Mouse (Mus musculus) thymus, adult 18-20 months (tissue): Measurements from ENCODE around the gene Gm340.

Source experiments
- DNase-seq, 2 experiments: peaks; one replicate each; pipeline ENCODE4 v3.0.0; 2022; ENCODE audit warnings: mixed read lengths in 2 of 2

The Gm340 gene

GRCm38 (mm10) chr19:41581706-41582420 lies at the start of gene Gm340:
Gm340 (plus strand) TSS chr19:41582370.
- DNase-seq = no peak

- no peak for DNase-seq
Observed at GRCm38 (mm10) chr19:41534021-41534420, 48.1 kb upstream of the Gm340 start.

- no peak for DNase-seq
Observed at GRCm38 (mm10) chr19:41556981-41557380, 25.2 kb upstream of the Gm340 start.

GRCm38 (mm10) chr19:41557491-41557890 lies 24.7 kb upstream of the Gm340 start:
- no peak for DNase-seq

GRCm38 (mm10) chr19:41558891-41559486 lies 23.2 kb upstream of the Gm340 start:
- no peak for DNase-seq

GRCm38 (mm10) chr19:41560856-41561255 lies 21.3 kb upstream of the Gm340 start:
- no peak for DNase-seq

- no peak for DNase-seq
Observed at GRCm38 (mm10) chr19:41568791-41569190, 13.4 kb upstream of the Gm340 start.

DNA sequence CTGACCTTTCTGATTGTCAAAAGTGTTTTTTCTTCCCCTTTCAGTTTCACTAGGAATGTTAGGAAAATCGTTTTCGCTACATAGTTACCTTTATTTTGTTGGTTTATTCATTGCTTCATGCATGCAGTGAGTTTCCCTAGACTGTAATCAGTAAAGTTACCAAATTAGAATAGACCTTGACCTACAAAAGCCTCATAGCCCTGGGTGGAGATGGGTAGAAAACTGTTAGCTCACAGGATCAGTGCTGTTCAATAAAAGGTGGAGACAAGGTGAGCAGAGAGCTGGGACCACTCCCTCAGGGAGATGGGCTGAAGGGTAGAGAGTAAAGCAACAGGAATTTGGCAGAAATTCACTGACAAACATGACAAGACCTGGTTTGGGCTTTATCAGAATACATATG lies 8.5 kb upstream of the Gm340 start:
- DNase-seq = no peak

GRCm38 (mm10) chr19:41577576-41577975 lies 4.6 kb upstream of the Gm340 start:
- DNase-seq = no peak

DNA sequence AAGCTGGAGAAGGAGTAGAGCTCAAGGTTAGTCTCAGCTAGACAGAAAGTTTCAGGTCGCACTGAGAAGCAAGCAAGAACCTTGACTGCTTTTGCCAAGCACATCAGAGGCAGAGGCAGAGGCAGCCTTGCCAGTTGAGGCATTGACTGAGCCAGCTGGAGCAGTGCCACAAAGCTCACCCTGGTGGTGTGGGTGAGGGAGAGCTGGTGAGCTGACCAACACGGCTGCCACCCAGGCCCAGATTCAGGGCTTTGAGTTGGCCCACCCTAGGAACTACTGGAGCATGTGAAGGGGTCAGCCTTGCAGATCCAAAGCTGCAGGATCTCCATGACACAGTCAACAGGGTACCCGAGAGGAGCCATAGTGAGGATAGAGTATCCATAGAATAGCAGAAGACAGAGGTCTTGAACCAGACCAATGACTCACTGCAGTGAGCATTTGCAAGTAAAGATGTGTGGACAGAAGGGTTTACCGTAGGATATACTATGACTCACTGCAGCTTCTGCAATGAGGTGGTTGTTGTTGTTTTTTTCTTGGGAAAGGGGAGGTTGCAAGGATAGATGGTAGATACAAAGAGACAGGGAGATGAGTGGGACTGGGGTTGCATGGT lies 2.8 kb upstream of the Gm340 start:
- DNase-seq = no peak

DNA sequence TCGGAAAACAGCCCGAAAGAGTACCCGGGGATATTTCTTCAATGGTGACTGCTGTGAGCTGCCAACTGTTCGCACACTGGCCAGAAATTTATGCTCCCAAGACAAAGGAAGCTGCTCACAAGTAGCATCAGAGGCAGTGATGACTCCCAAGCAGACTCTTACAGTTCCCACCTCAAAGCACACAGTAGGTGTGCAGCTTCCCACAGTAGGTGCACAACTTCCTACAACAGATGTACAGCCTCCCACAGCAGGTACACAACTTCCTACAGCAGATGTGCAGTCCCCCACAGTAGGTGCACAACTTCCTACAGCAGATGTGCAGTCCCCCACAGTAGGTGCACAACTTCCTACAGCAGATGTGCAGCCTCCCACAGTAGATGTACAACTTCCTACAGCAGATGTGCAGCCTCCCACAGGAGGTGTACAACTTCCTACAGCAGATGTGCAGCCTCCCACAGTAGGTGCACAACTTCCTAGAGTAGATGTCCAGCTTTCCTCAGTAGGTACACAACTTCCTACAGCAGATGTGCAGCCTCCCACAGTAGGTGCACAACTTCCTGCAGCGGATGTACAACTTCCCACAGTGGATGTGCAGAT lies 846 bp downstream of the Gm340 start:
- no peak for DNase-seq

DNA sequence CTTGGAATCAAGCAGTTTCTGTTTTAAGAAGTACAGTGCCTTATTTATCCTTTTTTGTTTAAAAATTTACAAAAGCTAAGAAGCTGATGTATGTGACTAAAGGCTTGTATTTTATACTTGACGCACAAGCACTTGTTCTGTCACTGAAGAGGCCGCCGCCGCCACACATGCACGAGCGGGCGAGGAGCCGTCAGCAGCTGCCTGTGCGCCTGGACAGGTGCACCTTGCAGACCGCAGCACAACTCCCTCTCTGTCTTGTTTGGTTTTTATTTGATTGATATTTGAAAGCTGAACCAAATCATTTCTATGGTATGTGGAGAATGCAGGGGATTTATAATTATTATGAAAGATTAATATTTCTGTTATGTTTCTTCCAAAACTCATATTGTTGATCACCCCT lies 4.6 kb downstream of the Gm340 start:
- DNase-seq = no peak

DNA sequence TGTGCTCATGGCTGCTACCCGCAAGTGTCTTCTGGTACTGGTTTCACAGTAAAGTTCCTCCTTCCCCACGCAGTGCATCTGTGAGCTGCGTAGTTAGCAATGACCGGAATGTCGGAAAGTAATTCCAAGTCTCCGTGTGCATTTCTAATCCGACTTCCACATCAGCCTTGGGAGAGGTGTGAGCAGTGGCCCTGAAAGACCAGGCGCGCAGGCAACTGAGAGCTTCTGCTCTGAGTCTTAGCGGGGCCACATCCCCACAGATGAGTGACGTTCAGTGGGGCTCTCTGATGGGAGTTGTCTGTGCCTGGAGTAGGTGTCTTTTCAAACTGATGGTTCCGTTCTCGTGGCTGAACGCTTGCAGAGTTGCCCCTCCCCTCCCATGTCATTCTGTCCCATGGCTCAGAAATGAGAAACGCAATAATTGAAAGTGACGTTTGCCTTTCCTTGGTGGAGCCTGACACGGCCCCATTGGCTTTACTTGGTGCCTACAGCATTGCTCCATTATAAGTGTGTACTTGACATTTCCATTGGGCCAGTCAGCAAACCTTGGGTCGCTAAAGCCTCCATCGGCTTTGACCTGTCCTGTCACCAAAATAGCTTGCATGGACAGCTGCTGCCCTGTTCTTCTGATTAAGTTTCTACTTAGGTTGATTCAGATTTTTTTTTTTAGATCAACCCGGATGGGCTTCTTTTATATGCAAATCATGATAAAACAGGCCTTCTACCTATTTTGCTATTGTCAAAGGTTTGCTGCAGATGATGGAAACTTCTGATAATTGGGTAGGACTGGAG lies 5.5 kb downstream of the Gm340 start:
- no peak for DNase-seq

- no peak for DNase-seq
Observed at GRCm38 (mm10) chr19:41589026-41589425, 6.9 kb downstream of the Gm340 start.

DNA sequence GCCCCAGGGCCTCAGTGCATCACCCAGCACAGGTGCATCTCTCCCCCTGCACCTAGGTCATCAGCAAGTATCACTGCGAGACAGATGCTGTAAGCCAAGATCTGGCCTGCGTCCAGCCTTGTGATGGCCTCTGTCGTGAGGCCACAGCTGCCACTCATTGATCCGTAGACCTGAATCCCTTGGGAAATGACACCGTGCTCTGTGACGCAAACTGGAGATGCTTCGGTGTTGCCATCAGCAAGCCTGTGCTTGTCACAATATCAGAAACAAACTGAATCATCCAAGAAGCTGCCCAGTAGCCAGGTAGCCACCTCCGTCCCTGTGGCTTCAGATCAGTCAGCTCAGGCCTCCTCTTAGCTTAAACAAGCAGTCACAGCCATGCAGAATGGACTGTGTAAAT lies 7.5 kb downstream of the Gm340 start:
- no peak for DNase-seq

GRCm38 (mm10) chr19:41591808-41592207 lies 9.6 kb downstream of the Gm340 start:
- DNase-seq = no peak

GRCm38 (mm10) chr19:41597170-41597894 lies 15.2 kb downstream of the Gm340 start:
- no peak for DNase-seq

GRCm38 (mm10) chr19:41600647-41601046 lies 18.5 kb downstream of the Gm340 start:
- DNase-seq = no peak

DNA sequence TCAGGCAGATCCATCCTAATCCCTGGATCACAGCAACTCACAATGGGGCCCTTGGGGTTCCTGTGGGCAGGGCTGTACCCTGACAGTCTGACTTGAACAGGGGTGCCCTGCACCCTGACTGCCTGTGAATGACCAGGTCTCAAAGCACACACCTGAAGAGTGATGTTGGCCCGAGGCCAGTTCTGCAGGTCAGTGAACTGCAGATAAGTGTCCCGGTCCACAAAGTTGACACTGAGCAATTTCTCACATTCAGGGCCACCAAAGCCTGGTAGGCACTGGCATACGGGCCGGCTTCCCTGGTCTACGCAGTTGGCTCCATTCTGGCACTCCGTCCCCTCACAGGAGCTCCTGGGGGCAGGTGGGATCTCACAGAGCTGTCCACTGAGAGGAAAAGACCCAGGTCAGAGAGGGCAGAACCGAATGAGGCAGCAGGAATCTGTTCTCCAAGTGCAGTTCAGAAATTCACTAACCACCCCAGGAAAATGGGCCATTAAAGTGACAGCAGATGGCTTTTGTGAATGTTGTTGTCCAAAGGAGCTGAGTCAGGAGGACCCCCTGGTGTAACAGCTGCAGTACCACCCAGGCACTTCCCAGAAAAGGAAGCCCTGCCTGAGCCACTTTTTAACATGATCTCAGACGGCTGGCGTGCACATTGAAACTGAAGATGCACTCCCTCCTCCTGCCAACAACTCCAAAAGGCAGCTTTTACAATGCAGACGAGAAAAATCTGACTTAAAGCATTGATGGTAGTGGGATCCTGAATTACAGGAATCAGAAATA lies 24.2 kb downstream of the Gm340 start:
- no peak for DNase-seq

DNA sequence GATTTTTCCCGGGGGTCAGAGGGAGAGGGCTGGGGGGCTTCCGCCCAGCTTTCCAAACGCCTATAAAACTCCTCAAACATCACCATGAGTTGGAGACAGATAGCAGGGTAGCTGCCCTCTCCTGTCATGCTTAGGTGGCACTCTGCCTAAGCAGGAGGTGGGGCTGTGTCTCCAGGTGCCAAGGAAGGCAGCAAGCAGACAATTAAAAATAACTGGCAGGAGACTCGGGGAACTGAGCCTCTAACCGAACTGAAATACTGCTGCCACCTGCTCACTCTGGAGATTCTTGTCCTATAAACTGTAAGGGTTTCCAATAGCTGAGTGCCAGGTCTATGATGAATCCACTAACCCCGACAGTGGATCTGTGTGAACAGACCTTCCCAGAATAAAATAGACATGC lies 29.5 kb downstream of the Gm340 start:
- no peak for DNase-seq

GRCm38 (mm10) chr19:41613325-41614087 lies 31.3 kb downstream of the Gm340 start:
- no peak for DNase-seq
